Mouse (Mus musculus) thymus, adult 2 months (tissue): ENCODE measurements around the gene Gm44973.

Experiments
- CTCF ChIP-seq: fragments of 200-500 bp; IDR thresholded peaks from 2 replicates; pipeline ENCODE4 v1.5.1; 2012; ENCODE audit warnings: mild to moderate bottlenecking, control low read depth, low read length, moderate library complexity, borderline replicate concordance; ENCODE audit not compliant: control insufficient read depth, poor library complexity, insufficient read depth; ENCODE audit errors: extremely low read depth
- POLR2A ChIP-seq: fragments of 200-500 bp; IDR thresholded peaks from 2 replicates; pipeline ENCODE4 v1.6.1; 2012; ENCODE audit warnings: mild to moderate bottlenecking, low read length, control low read depth, moderate library complexity; ENCODE audit not compliant: control insufficient read depth, poor library complexity, insufficient read depth; ENCODE audit errors: extremely low read depth

GRCm38 (mm10) chr7:5015118-5016001 lies at the start of gene Gm44973:
- TF ChIP-seq POLR2A (peak; percentile 34; the same call in 1 of the 2 replicates), CTCF (0 out of 2 replicates have a peak, but pooled peaks have one; percentile 13)
